Comparison of ENCODE assay signal across 36 mouse cellular contexts in genomic region chr1:26631442-26631841, GRCm38 (mm10). TPM values are rescaled to one million over a fixed set of nuclear protein-coding genes. Genes with fewer than 3 reads are reported as not detected.
A peak's percentile ranks its signal among the peaks of the same experiment; 100 is the strongest.
DNase-seq lines count a peak whose midpoint lies in the region; ATAC-seq and TF ChIP-seq lines count a peak whose summit lies in the region.
"Had no signal": no experiment of that assay in that cellular context is flagged by ENCODE, and none has a peak within 500 bp of the region (broad histone marks: within the 10 kb centered on the region; RNA-seq: fewer than 3 reads in every experiment).

No protein-coding gene starts in this region.

- WGBS in forebrain, embryonic 14.5 days: 11% methylated on average over 3 of the region's 3 CpGs
- WGBS in forebrain, embryonic 10.5 days: 38% methylated on average over 3 of the region's 3 CpGs
- 34% methylated on average over 3 of the region's 3 CpGs for WGBS in midbrain, embryonic 11.5 days
- 17% methylated on average over 3 of the region's 3 CpGs for WGBS in midbrain, embryonic 16.5 days
- WGBS in hindbrain, postnatal 0 days: 15% methylated on average over 3 of the region's 3 CpGs

- no peaks in the 10 kb centered on the region for H3K36me3 ChIP-seq in forebrain, embryonic 14.5 days (ENCODE audit: control insufficient read depth, insufficient read depth, low read length)
- no peaks in the 10 kb centered on the region for H3K36me3 ChIP-seq in forebrain, embryonic 10.5 days (replicated peaks)
- H3K36me3 ChIP-seq in midbrain, embryonic 11.5 days (ENCODE audit: control insufficient read depth, insufficient read depth, low read length): no peaks in the 10 kb centered on the region
- no peaks in the 10 kb centered on the region for H3K36me3 ChIP-seq in midbrain, embryonic 16.5 days (ENCODE audit: control insufficient read depth, insufficient read depth, low read length)
- H3K36me3 ChIP-seq in hindbrain, postnatal 0 days (ENCODE audit: insufficient read depth, low read length): no peaks in the 10 kb centered on the region
- H3K36me3 ChIP-seq: embryonic facial prominence, embryonic 13.5 days; limb, embryonic 15.5 days; liver, embryonic 13.5 days; neural tube, embryonic 15.5 days had no signal

- TF ChIP-seq CTCF in hindbrain, postnatal 0 days (IDR thresholded peaks at IDR 0.05; ENCODE audit: low read depth): no peak

- H3K4me3 ChIP-seq in forebrain, embryonic 14.5 days (ENCODE audit: low read depth, low read length): no peak overlapping the region
- no peak overlapping the region for H3K4me3 ChIP-seq in forebrain, embryonic 10.5 days
- H3K4me3 ChIP-seq in midbrain, embryonic 11.5 days (ENCODE audit: low read depth, low read length): no peak overlapping the region
- no peak overlapping the region for H3K4me3 ChIP-seq in midbrain, embryonic 16.5 days (ENCODE audit: low read depth, low read length)
- H3K4me3 ChIP-seq in hindbrain, postnatal 0 days (ENCODE audit: low read length): no peak overlapping the region
- H3K4me3 ChIP-seq: embryonic facial prominence, embryonic 13.5 days; layer of hippocampus, adult 2 months; limb, embryonic 15.5 days; liver, embryonic 13.5 days; megakaryocyte, embryonic 14.5 days; neural tube, embryonic 15.5 days had no signal

- DNase-seq in forebrain, embryonic 14.5 days (ENCODE audit: low spot score): peak; percentile 13
- no peak for DNase-seq in forebrain, embryonic 10.5 days (ENCODE audit: extremely low spot score, low spot score)
- peak; percentile 54 for DNase-seq in midbrain, embryonic 11.5 days (ENCODE audit: low spot score, missing footprints)
- DNase-seq in hindbrain, postnatal 0 days (ENCODE audit: low spot score): peak; percentile 24
- peak; percentile 52 for DNase-seq in retina, postnatal 1 day
- no peak for DNase-seq in neural tube, embryonic 10.5 days (ENCODE audit: extremely low spot score, low spot score)
- DNase-seq: adrenal gland, postnatal 25 days; cerebellum, adult 8-10 months; gastrocnemius, postnatal 14 days; heart, postnatal 14 days; kidney, adult 11 months; kidney, postnatal 36 days; left cerebral cortex, postnatal 4 days; liver, embryonic 13.5 days; lung, adult 18-20 months; lung, postnatal 4 days; right cerebral cortex, postnatal 4 days; thymus, adult 18-20 months; thymus, postnatal 25 days had no signal

- no peak for ATAC-seq in forebrain, embryonic 14.5 days
- ATAC-seq in midbrain, embryonic 11.5 days (ENCODE audit: low FRiP score): no peak
- ATAC-seq in midbrain, embryonic 16.5 days: no peak
- 0 out of 2 replicates have a peak, but pooled peaks have one; percentile 58 for ATAC-seq in hindbrain, postnatal 0 days
- ATAC-seq: CD4-positive, CD25-positive, alpha-beta regulatory T cell, adult 4 months; lung, postnatal 0 days had no signal

- H3K9me3 ChIP-seq in forebrain, embryonic 14.5 days (replicated peaks; ENCODE audit: control insufficient read depth, low read length): no peaks in the 10 kb centered on the region
- H3K9me3 ChIP-seq in forebrain, embryonic 10.5 days: no peaks in the 10 kb centered on the region
- no peaks in the 10 kb centered on the region for H3K9me3 ChIP-seq in midbrain, embryonic 11.5 days (ENCODE audit: control insufficient read depth, low read length)
- H3K9me3 ChIP-seq in midbrain, embryonic 16.5 days (replicated peaks; ENCODE audit: control insufficient read depth, low read length, poor library complexity, severe bottlenecking): no peaks in the 10 kb centered on the region
- H3K9me3 ChIP-seq in hindbrain, postnatal 0 days (ENCODE audit: low read length): no peaks in the 10 kb centered on the region
- H3K9me3 ChIP-seq: embryonic facial prominence, embryonic 13.5 days; limb, embryonic 15.5 days; liver, embryonic 13.5 days; megakaryocyte, embryonic 14.5 days; neural tube, embryonic 15.5 days had no signal

- no peaks in the 10 kb centered on the region for H3K4me1 ChIP-seq in forebrain, embryonic 14.5 days (ENCODE audit: control insufficient read depth, insufficient read depth, low read length)
- 0 out of 2 replicates have a peak, but pooled peaks cover 4% of the 10 kb centered on the region for H3K4me1 ChIP-seq in forebrain, embryonic 10.5 days
- no peaks in the 10 kb centered on the region for H3K4me1 ChIP-seq in midbrain, embryonic 11.5 days (ENCODE audit: control insufficient read depth, insufficient read depth, low read length)
- H3K4me1 ChIP-seq in midbrain, embryonic 16.5 days (ENCODE audit: control insufficient read depth, insufficient read depth, low read length): no peaks in the 10 kb centered on the region; the same call in 1 of the 2 replicates
- no peaks in the 10 kb centered on the region for H3K4me1 ChIP-seq in hindbrain, postnatal 0 days (ENCODE audit: insufficient read depth, low read length)
- H3K4me1 ChIP-seq: embryonic facial prominence, embryonic 13.5 days; limb, embryonic 15.5 days; liver, embryonic 13.5 days; megakaryocyte, embryonic 14.5 days; neural tube, embryonic 15.5 days had no signal

- no peaks in the 10 kb centered on the region for H3K27me3 ChIP-seq in forebrain, embryonic 14.5 days (replicated peaks; ENCODE audit: control insufficient read depth, insufficient read depth, low read length)
- no peaks in the 10 kb centered on the region for H3K27me3 ChIP-seq in forebrain, embryonic 10.5 days (ENCODE audit: poor library complexity, severe bottlenecking)
- H3K27me3 ChIP-seq in midbrain, embryonic 11.5 days (ENCODE audit: control insufficient read depth, insufficient read depth, low read length): no peaks in the 10 kb centered on the region
- no peaks in the 10 kb centered on the region for H3K27me3 ChIP-seq in midbrain, embryonic 16.5 days (ENCODE audit: control insufficient read depth, insufficient read depth, low read depth, low read length)
- no peaks in the 10 kb centered on the region for H3K27me3 ChIP-seq in hindbrain, postnatal 0 days (ENCODE audit: insufficient read depth, low read length)
- H3K27me3 ChIP-seq: embryonic facial prominence, embryonic 13.5 days; limb, embryonic 15.5 days; liver, embryonic 13.5 days; megakaryocyte, embryonic 14.5 days; neural tube, embryonic 15.5 days had no signal

- no peak overlapping the region for H3K4me2 ChIP-seq in forebrain, embryonic 14.5 days (ENCODE audit: low read length)
- H3K4me2 ChIP-seq in midbrain, embryonic 11.5 days: no peak overlapping the region
- no peak overlapping the region for H3K4me2 ChIP-seq in midbrain, embryonic 16.5 days (ENCODE audit: low read length)
- no peak overlapping the region for H3K4me2 ChIP-seq in hindbrain, postnatal 0 days (ENCODE audit: low read depth, low read length)
- H3K4me2 ChIP-seq: embryonic facial prominence, embryonic 13.5 days; limb, embryonic 15.5 days; liver, embryonic 13.5 days; neural tube, embryonic 15.5 days had no signal

- no peak overlapping the region for H3K9ac ChIP-seq in forebrain, embryonic 14.5 days (ENCODE audit: low read length)
- H3K9ac ChIP-seq in midbrain, embryonic 11.5 days (ENCODE audit: low read length): no peak overlapping the region
- no peak overlapping the region for H3K9ac ChIP-seq in midbrain, embryonic 16.5 days (ENCODE audit: low read depth, low read length)
- H3K9ac ChIP-seq in hindbrain, postnatal 0 days (replicated peaks; ENCODE audit: low read length): no peak overlapping the region
- H3K9ac ChIP-seq: embryonic facial prominence, embryonic 13.5 days; limb, embryonic 15.5 days; liver, embryonic 13.5 days; neural tube, embryonic 15.5 days had no signal

- H3K27ac ChIP-seq in forebrain, embryonic 14.5 days (ENCODE audit: low read depth, low read length): no peak overlapping the region
- H3K27ac ChIP-seq in forebrain, embryonic 10.5 days: no peak overlapping the region
- no peak overlapping the region for H3K27ac ChIP-seq in midbrain, embryonic 11.5 days (ENCODE audit: low read depth, low read length)
- H3K27ac ChIP-seq in midbrain, embryonic 16.5 days (ENCODE audit: low read length): no peak overlapping the region
- no peak overlapping the region for H3K27ac ChIP-seq in hindbrain, postnatal 0 days
- H3K27ac ChIP-seq: embryonic facial prominence, embryonic 13.5 days; layer of hippocampus, adult 2 months; limb, embryonic 15.5 days; liver, embryonic 13.5 days; neural tube, embryonic 15.5 days; stomach, postnatal 0 days had no signal

RNA-seq across cellular contexts. Expression of gene 4931408C20Rik, which starts 55.8 kb away (rescaled TPM):
- not detected in 2 replicates for polyA plus RNA-seq in forebrain, embryonic 14.5 days (2014; fragmentation: Nextera tagmentation; extraction: Ambion mirVana)
- not detected in 2 replicates for polyA plus RNA-seq in forebrain, embryonic 10.5 days (2016; fragmentation: Nextera tagmentation; extraction: Ambion mirVana)
- not detected in 2 replicates for polyA plus RNA-seq in midbrain, embryonic 11.5 days (2014; fragmentation: Nextera tagmentation; extraction: Ambion mirVana)
- not detected in 2 replicates for polyA plus RNA-seq in midbrain, embryonic 16.5 days (2015; fragmentation: Nextera tagmentation; extraction: Ambion mirVana)
- total RNA-seq in hindbrain, postnatal 0 days (2014; rRNA removed): not detected in 2 replicates
- polyA plus RNA-seq in hindbrain, postnatal 0 days (2015; fragmentation: Nextera tagmentation; extraction: Ambion mirVana): not detected in 2 replicates
- total RNA-seq: adrenal gland, adult 18-20 months; adrenal gland, postnatal 25 days; gastrocnemius, postnatal 14 days; granulocyte monocyte progenitor cell, adult 5-6 weeks; heart, postnatal 14 days; layer of hippocampus, adult 2 months; layer of hippocampus, postnatal 25 days; left cerebral cortex, postnatal 4 days; monocyte, adult 5-6 weeks had no signal
- polyA plus RNA-seq: CD4-positive, CD25-positive, alpha-beta regulatory T cell, adult 4 months; embryonic facial prominence, embryonic 13.5 days; forebrain, embryonic 11.5 days; heart, embryonic 14.5 days; kidney, embryonic 14.5 days; limb, embryonic 15.5 days; liver, embryonic 13.5 days; lung, postnatal 0 days; neural tube, embryonic 15.5 days; spleen, adult 2 months; stomach, postnatal 0 days had no signal

Comparison
In these comparisons a context has a peak if more than half of its experiments do, and no peak if none do; other contexts are left out.
1. DNase-seq: peak in forebrain, embryonic 14.5 days (single experiment), midbrain, embryonic 11.5 days (single experiment), hindbrain, postnatal 0 days (single experiment) and retina, postnatal 1 day (single experiment); none in forebrain, embryonic 10.5 days (single experiment) and neural tube, embryonic 10.5 days (single experiment).